Mouse (Mus musculus) midbrain, embryonic 16.5 days (tissue): ENCODE data around the gene Gm45716. TPM values are rescaled to one million over a fixed set of nuclear protein-coding genes. Genes with fewer than 3 reads are reported as not detected.
A peak's percentile ranks its signal among the peaks of the same experiment; 100 is the strongest.

ENCODE experiments used
- ATAC-seq: fragments of 200-750 bp; cut with Nextera tagmentation; 2 replicates; pipeline ENCODE4 v1.8.0; 2017; ENCODE audit warnings: moderate TSS enrichment
- H3K27ac ChIP-seq: fragments of 300-500 bp; sonication (generic); 2 replicates; pipeline ENCODE4 v1.5.1; 2014; ENCODE audit warnings: mild to moderate bottlenecking, low read length, mixed read lengths
- H3K27me3 ChIP-seq: fragments of 300-500 bp; sonication (generic); 2 replicates; pipeline ENCODE4 v1.6.1; 2014; ENCODE audit warnings: low read depth, low read length, mixed read lengths; ENCODE audit not compliant: control insufficient read depth, insufficient read depth
- H3K36me3 ChIP-seq: fragments of 300-500 bp; sonication (generic); 2 replicates; pipeline ENCODE4 v1.6.1; 2014; ENCODE audit warnings: mild to moderate bottlenecking, low read length, moderate library complexity, mixed read lengths; ENCODE audit not compliant: control insufficient read depth, insufficient read depth
- H3K4me1 ChIP-seq: fragments of 300-500 bp; sonication (generic); 2 replicates; pipeline ENCODE4 v1.6.1; 2014; ENCODE audit warnings: mild to moderate bottlenecking, low read length, mixed read lengths; ENCODE audit not compliant: control insufficient read depth, insufficient read depth
- H3K4me2 ChIP-seq: fragments of 300-500 bp; sonication (generic); 2 replicates; pipeline ENCODE4 v1.6.1; 2014; ENCODE audit warnings: mild to moderate bottlenecking, low read length, mixed read lengths
- H3K4me3 ChIP-seq: fragments of 300-500 bp; sonication (generic); 2 replicates; pipeline ENCODE4 v1.5.1; 2014; ENCODE audit warnings: low read depth, mild to moderate bottlenecking, low read length, moderate library complexity, mixed read lengths
- H3K9ac ChIP-seq: fragments of 300-500 bp; sonication (generic); 2 replicates; pipeline ENCODE4 v1.6.1; 2014; ENCODE audit warnings: low read depth, low read length, mixed read lengths
- H3K9me3 ChIP-seq: fragments of 300-500 bp; sonication (generic); replicated peaks from 2 replicates; pipeline ENCODE4 v1.6.1; 2014; ENCODE audit warnings: mild to moderate bottlenecking, low read length, mixed read lengths; ENCODE audit not compliant: control insufficient read depth, poor library complexity, severe bottlenecking
- WGBS: fragments of 180-500 bp; shearing (Covaris S2); extraction: QIAGEN DNeasy Blood & Tissue Kit; methylation state at CpG from one replicate; pipeline ENCODE4 v1.1.7; 2014; 5-methylcytosine and 5-hydroxymethylcytosine counted together
- polyA plus RNA-seq: library from polyadenylated mRNA; unstranded; fragments of >200 nt; fragmentation: Nextera tagmentation; extraction: Ambion mirVana; gene quantifications from 2 replicates; pipeline ENCODE4 v1.2.1, GENCODE M21; 2015

The Gm45716 gene
- 23.2 and 23.3 TPM in 2 replicates for polyA plus RNA-seq

GRCm38 (mm10) chr11:90187441-90187840, at the start of gene Gm45716:
TSS of gene Gm45716 (plus strand) at chr11:90187683.
- 63% methylated on average over 7 of the region's 7 CpGs for WGBS
- no peak within 1 kb of the TSS for H3K9ac ChIP-seq

GRCm38 (mm10) chr11:90142393-90142792, 45.1 kb upstream of the Gm45716 start:
- no peak overlapping the region for H3K4me2 ChIP-seq
- H3K4me1 ChIP-seq: no peaks in the 10 kb centered on the region
- H3K4me3 ChIP-seq: no peak overlapping the region
- H3K27ac ChIP-seq: 0 out of 2 replicates have a peak overlapping the region, but pooled peaks have one; percentile 8
- no peaks in the 10 kb centered on the region for H3K9me3 ChIP-seq
- H3K9ac ChIP-seq: no peak overlapping the region
- no peaks in the 10 kb centered on the region for H3K27me3 ChIP-seq
- 36% methylated on average over 4 of the region's 4 CpGs for WGBS
- no peak for ATAC-seq
- no peaks in the 10 kb centered on the region for H3K36me3 ChIP-seq

More at GRCm38 (mm10) chr11:90187441-90187840, at the start of gene Gm45716:
- no peaks in the 10 kb centered on the region for H3K4me1 ChIP-seq
- H3K36me3 ChIP-seq: no peaks in the 10 kb centered on the region
- H3K9me3 ChIP-seq: no peaks in the 10 kb centered on the region
- no peak within 1 kb of the TSS for H3K27ac ChIP-seq
- no peak within 1 kb of the TSS for H3K4me3 ChIP-seq
- H3K4me2 ChIP-seq: no peak within 1 kb of the TSS
- H3K27me3 ChIP-seq: no peaks in the 10 kb centered on the region
- no peak for ATAC-seq

GRCm38 (mm10) chr11:90142936-90143335, 44.5 kb upstream of the Gm45716 start:
- ATAC-seq: no peak
- Histone ChIP-seq H3K27ac (no peak overlapping the region), H3K9ac (no peak overlapping the region), H3K4me2 (no peak overlapping the region), H3K9me3 (no peaks in the 10 kb centered on the region), H3K4me1 (no peaks in the 10 kb centered on the region), H3K27me3 (no peaks in the 10 kb centered on the region), H3K4me3 (no peak overlapping the region), H3K36me3 (no peaks in the 10 kb centered on the region)
- WGBS: 80% methylated on average over 4 of the region's 4 CpGs

- no peak for ATAC-seq
- no peaks in the 10 kb centered on the region for H3K4me1 ChIP-seq
- H3K27ac ChIP-seq: no peak overlapping the region
- H3K9ac ChIP-seq: no peak overlapping the region
- H3K4me3 ChIP-seq: no peak overlapping the region
- 94% methylated on average over 17 of the region's 17 CpGs for WGBS
- H3K27me3 ChIP-seq: no peaks in the 10 kb centered on the region
- H3K9me3 ChIP-seq: no peaks in the 10 kb centered on the region
- H3K36me3 ChIP-seq: no peaks in the 10 kb centered on the region
- no peak overlapping the region for H3K4me2 ChIP-seq
These were observed 41.2 kb upstream of the Gm45716 start for GRCm38 (mm10) chr11:90146086-90146860.

GRCm38 (mm10) chr11:90155066-90155465, 32.4 kb upstream of the Gm45716 start:
- no peak overlapping the region for H3K27ac ChIP-seq
- no peak for ATAC-seq
- no peaks in the 10 kb centered on the region for H3K9me3 ChIP-seq
- H3K4me1 ChIP-seq: peaks cover 4% of the 10 kb centered on the region; the same call in 1 of the 2 replicates
- no peaks in the 10 kb centered on the region for H3K27me3 ChIP-seq
- 20% methylated on average over 5 of the region's 5 CpGs for WGBS
- H3K36me3 ChIP-seq: no peaks in the 10 kb centered on the region
- H3K9ac ChIP-seq: no peak overlapping the region
- H3K4me3 ChIP-seq: no peak overlapping the region
- H3K4me2 ChIP-seq: no peak overlapping the region

DNA sequence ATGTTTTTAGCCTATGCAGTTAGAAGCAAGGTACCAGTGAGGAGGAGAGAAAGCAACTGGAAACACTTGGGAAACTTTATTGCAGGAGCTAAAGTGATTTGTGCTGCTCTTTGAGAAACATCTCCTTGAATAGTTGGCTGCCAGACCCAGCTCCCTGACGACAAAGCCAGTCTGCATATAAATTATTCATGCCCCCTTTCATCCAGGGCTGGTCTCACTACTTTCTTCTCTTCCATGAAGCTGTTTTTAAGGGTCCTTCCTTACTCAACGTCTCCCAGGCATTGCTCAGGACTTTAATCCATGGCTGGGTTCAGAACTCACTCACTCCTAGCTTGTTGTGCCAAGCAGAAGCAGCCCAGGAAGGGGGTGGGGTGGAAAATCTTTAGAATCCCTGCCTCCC, 32.0 kb upstream of the Gm45716 start:
- Histone ChIP-seq H3K9ac (no peak overlapping the region), H3K4me3 (no peak overlapping the region), H3K9me3 (no peaks in the 10 kb centered on the region), H3K27ac (no peak overlapping the region), H3K4me2 (no peak overlapping the region), H3K36me3 (no peaks in the 10 kb centered on the region), H3K27me3 (no peaks in the 10 kb centered on the region), H3K4me1 (peaks cover 4% of the 10 kb centered on the region; the same call in 1 of the 2 replicates)
- 3% methylated on average over 2 of the region's 2 CpGs for WGBS
- 0 out of 2 replicates have a peak, but pooled peaks have one; percentile 25 for ATAC-seq

DNA sequence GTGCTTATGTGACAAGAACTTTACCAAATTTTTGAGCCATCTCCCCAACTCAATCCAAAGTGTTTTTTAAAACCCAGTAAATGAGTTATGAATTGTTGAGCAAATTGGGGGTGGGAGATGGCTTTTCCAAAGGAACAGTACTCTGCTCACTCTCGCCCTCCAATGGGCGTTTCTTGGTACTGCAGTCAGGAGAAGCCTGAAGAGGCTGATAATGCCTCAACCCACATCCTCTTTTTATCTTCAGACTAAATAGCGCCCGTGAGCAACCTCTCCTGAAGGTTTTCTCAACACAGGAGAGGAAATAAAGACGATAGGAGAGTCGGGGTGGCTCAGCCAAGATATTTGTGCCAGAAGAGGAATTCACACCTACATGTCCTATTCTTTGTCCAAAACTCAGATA, 19.7 kb upstream of the Gm45716 start:
- ATAC-seq: no peak
- no peak overlapping the region for H3K4me2 ChIP-seq
- H3K4me1 ChIP-seq: no peaks in the 10 kb centered on the region
- H3K4me3 ChIP-seq: no peak overlapping the region
- WGBS: 31% methylated on average over 6 of the region's 6 CpGs
- no peak overlapping the region for H3K27ac ChIP-seq
- no peak overlapping the region for H3K9ac ChIP-seq
- H3K36me3 ChIP-seq: no peaks in the 10 kb centered on the region
- no peaks in the 10 kb centered on the region for H3K9me3 ChIP-seq
- no peaks in the 10 kb centered on the region for H3K27me3 ChIP-seq

GRCm38 (mm10) chr11:90168338-90169065, 19.0 kb upstream of the Gm45716 start:
- no peak overlapping the region for H3K4me2 ChIP-seq
- WGBS: 86% methylated on average over 10 of the region's 10 CpGs
- no peaks in the 10 kb centered on the region for H3K36me3 ChIP-seq
- no peak overlapping the region for H3K27ac ChIP-seq
- no peaks in the 10 kb centered on the region for H3K9me3 ChIP-seq
- no peaks in the 10 kb centered on the region for H3K27me3 ChIP-seq
- H3K9ac ChIP-seq: no peak overlapping the region
- ATAC-seq: no peak
- no peak overlapping the region for H3K4me3 ChIP-seq
- no peaks in the 10 kb centered on the region for H3K4me1 ChIP-seq
